Mouse (Mus musculus) thymus, adult 2 months (tissue): ENCODE results near the gene Mgat4b. TPM values are rescaled to one million over a fixed set of nuclear protein-coding genes. Genes with fewer than 3 reads are reported as not detected.

ENCODE experiments used
- DNase-seq: peaks from one replicate; pipeline ENCODE4 v3.0.0; 2021
- H3K27ac ChIP-seq: fragments of 200-500 bp; 2 replicates; pipeline ENCODE4 v1.5.1; 2012; ENCODE audit warnings: low read length, control low read depth; ENCODE audit not compliant: control insufficient read depth, insufficient read depth
- H3K27me3 ChIP-seq: fragments of 200-500 bp; 2 replicates; pipeline ENCODE4 v1.6.1; 2012; ENCODE audit warnings: mild to moderate bottlenecking, low read length, moderate library complexity, mixed read lengths; ENCODE audit not compliant: control insufficient read depth, insufficient read depth
- H3K36me3 ChIP-seq: fragments of 200-500 bp; 2 replicates; pipeline ENCODE4 v1.6.1; 2012; ENCODE audit warnings: mild to moderate bottlenecking, low read length, moderate library complexity; ENCODE audit not compliant: control insufficient read depth, insufficient read depth
- H3K4me1 ChIP-seq: fragments of 200-500 bp; replicated peaks from 2 replicates; pipeline ENCODE4 v1.6.1; 2012; ENCODE audit warnings: low read length; ENCODE audit not compliant: control insufficient read depth, insufficient read depth
- H3K4me3 ChIP-seq: fragments of 200-500 bp; 2 replicates; pipeline ENCODE4 v1.5.1; 2012; ENCODE audit warnings: mild to moderate bottlenecking, low read length, control low read depth, moderate library complexity; ENCODE audit not compliant: control insufficient read depth, insufficient read depth
- CTCF ChIP-seq: fragments of 200-500 bp; IDR thresholded peaks from 2 replicates; pipeline ENCODE4 v1.5.1; 2012; ENCODE audit warnings: mild to moderate bottlenecking, control low read depth, low read length, moderate library complexity, borderline replicate concordance; ENCODE audit not compliant: control insufficient read depth, poor library complexity, insufficient read depth; ENCODE audit errors: extremely low read depth
- POLR2A ChIP-seq: fragments of 200-500 bp; IDR thresholded peaks from 2 replicates; pipeline ENCODE4 v1.6.1; 2012; ENCODE audit warnings: mild to moderate bottlenecking, low read length, control low read depth, moderate library complexity; ENCODE audit not compliant: control insufficient read depth, poor library complexity, insufficient read depth; ENCODE audit errors: extremely low read depth
- WGBS: fragments of 180-500 bp; shearing (Covaris S2); methylation state at CpG from one replicate; pipeline ENCODE4 v1.1.7; 2018; 5-methylcytosine and 5-hydroxymethylcytosine counted together
- polyA plus RNA-seq: library from polyadenylated mRNA; depleted of rRNA; stranded (reverse); fragments of >200 nt; gene quantifications from 2 replicates; pipeline ENCODE4 v1.2.3, GENCODE M21; 2012

Gene Mgat4b
- polyA plus RNA-seq, 1 experiment, result 29.5 TPM

DNA sequence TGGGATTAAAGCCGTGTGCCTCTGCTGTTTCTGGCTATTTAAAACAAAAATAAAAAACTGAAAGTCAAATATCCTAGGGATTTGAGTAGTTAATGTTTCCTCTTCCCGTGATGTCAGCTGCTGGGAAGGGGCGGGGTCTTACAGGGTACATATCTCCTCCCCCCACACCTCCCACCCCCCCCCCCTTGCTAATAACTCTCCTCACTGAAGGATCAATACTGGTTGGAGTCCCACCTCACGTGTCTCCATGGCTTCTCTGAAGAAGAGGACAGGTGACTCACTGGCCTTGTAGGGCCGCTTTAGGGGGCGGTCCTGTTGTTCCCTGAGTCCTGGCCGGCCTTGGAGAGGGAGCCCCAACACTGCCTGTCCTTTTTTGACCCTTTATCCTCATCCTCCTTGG is 22.0 kb upstream of the Mgat4b start:
- no peaks in the 10 kb centered on the region for H3K27me3 ChIP-seq
- no peaks in the 10 kb centered on the region for H3K4me1 ChIP-seq
- no peak overlapping the region for H3K27ac ChIP-seq
- H3K36me3 ChIP-seq, result no peaks in the 10 kb centered on the region
- WGBS, result 97% methylated on average over 7 of the region's 7 CpGs
- TF ChIP-seq CTCF, result no peak
- no peak for TF ChIP-seq POLR2A
- no peak overlapping the region for H3K4me3 ChIP-seq
- no peak for DNase-seq

GRCm38 (mm10) chr11:50190362-50190761 is 20.3 kb upstream of the Mgat4b start:
- H3K4me3 ChIP-seq, result no peak overlapping the region
- no peaks in the 10 kb centered on the region for H3K36me3 ChIP-seq
- no peaks in the 10 kb centered on the region for H3K27me3 ChIP-seq
- H3K27ac ChIP-seq, result no peak overlapping the region
- WGBS, result 94% methylated on average over 4 of the region's 4 CpGs
- no peak for TF ChIP-seq CTCF
- TF ChIP-seq POLR2A, result no peak
- no peak for DNase-seq
- no peaks in the 10 kb centered on the region for H3K4me1 ChIP-seq

DNA sequence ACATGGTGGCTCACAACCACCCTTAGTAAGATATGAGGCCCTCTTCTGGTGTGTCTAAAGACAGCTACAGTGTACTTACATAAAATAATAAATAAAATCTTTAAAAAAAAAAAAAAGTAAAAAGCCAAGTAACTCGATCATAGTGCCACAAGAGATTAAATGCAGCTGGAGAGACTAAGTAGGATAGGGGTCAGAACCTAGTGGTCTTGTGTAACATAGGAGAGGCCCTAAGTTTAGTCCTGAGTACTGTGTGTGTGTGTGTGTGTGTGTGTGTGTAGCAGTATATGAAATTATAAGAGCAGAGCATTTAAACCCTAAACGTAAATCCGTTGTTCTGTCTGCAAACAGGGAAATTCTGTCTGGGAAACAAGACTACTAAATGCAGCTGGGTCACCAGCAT is 18.4 kb upstream of the Mgat4b start:
- no peak for DNase-seq
- Histone ChIP-seq H3K4me1 (no peaks in the 10 kb centered on the region), H3K27me3 (no peaks in the 10 kb centered on the region), H3K36me3 (no peaks in the 10 kb centered on the region), H3K27ac (no peak overlapping the region), H3K4me3 (no peak overlapping the region)
- 96% methylated on average over 3 of the region's 3 CpGs for WGBS
- TF ChIP-seq POLR2A (no peak), CTCF (no peak)

- Histone ChIP-seq H3K36me3 (peaks cover 7% of the 10 kb centered on the region), H3K4me3 (no peak overlapping the region), H3K4me1 (no peaks in the 10 kb centered on the region), H3K27ac (no peak overlapping the region), H3K27me3 (no peaks in the 10 kb centered on the region)
- 89% methylated on average over 7 of the region's 7 CpGs for WGBS
- no peak for TF ChIP-seq POLR2A
- TF ChIP-seq CTCF, result no peak
- no peak for DNase-seq
Measured at GRCm38 (mm10) chr11:50194070-50194469, 16.6 kb upstream of the Mgat4b start.

GRCm38 (mm10) chr11:50194793-50195192 is 15.9 kb upstream of the Mgat4b start:
- TF ChIP-seq CTCF, result no peak
- TF ChIP-seq POLR2A, result no peak
- no peak overlapping the region for H3K4me3 ChIP-seq
- WGBS, result 83% methylated on average over 4 of the region's 4 CpGs
- H3K36me3 ChIP-seq, result peaks cover 14% of the 10 kb centered on the region
- DNase-seq, result no peak
- H3K27ac ChIP-seq, result no peak overlapping the region
- H3K27me3 ChIP-seq, result no peaks in the 10 kb centered on the region
- H3K4me1 ChIP-seq, result no peaks in the 10 kb centered on the region

- Histone ChIP-seq H3K4me1 (no peaks in the 10 kb centered on the region), H3K36me3 (peaks cover 41% of the 10 kb centered on the region), H3K4me3 (no peak overlapping the region), H3K27ac (no peak overlapping the region), H3K27me3 (no peaks in the 10 kb centered on the region)
- 96% methylated on average over 4 of the region's 4 CpGs for WGBS
- TF ChIP-seq CTCF (no peak), POLR2A (no peak)
- no peak for DNase-seq
Measured at GRCm38 (mm10) chr11:50197500-50197899, 13.2 kb upstream of the Mgat4b start.

DNA sequence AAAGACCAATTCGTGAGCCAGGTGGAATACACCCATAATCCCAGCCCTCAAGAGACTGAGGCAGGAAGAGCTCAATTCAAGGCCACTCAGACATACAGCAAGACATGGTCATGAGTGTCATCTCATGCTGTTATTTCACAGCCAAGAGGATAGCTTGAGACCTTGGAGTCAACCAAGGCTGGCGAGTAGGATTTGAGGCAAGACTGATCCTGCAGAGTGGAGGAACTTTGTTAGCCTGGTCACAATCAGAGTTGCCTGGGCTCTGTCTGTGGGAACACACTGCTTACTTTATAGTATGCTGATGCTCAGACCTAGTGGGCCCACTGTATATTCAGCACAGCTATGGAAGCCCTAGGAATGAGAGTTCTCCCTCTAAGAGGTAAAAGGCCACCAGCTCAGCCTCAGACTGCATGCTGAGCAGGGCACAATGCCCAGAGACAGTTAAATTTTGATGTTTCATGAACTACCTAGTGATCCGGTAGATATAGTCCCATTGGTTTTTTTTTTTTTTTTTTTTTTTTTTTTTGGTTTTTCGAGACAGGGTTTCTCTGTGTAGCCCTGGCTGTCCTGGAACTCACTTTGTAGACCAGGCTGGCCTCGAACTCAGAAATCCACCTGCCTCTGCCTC is 12.4 kb upstream of the Mgat4b start:
- Histone ChIP-seq H3K4me1 (no peaks in the 10 kb centered on the region), H3K36me3 (peaks cover 49% of the 10 kb centered on the region), H3K27ac (no peak overlapping the region), H3K27me3 (no peaks in the 10 kb centered on the region), H3K4me3 (no peak overlapping the region)
- TF ChIP-seq POLR2A, result no peak
- TF ChIP-seq CTCF, result no peak
- DNase-seq, result no peak
- WGBS, result 97% methylated on average over 4 of the region's 5 CpGs
